Mouse (Mus musculus) G1E (cell line): ENCODE data around the gene Tbck. TPM values are rescaled to one million over a fixed set of nuclear protein-coding genes. Genes with fewer than 3 reads are reported as not detected.

ENCODE experiments used
- ATAC-seq: 2 replicates; pipeline ENCODE4 v1.8.0; 2016; ENCODE audit warnings: mild to moderate bottlenecking; ENCODE audit not compliant: insufficient number of reproducible peaks, poor library complexity, low FRiP score, severe bottlenecking; ENCODE audit errors: extremely low read depth
- DNase-seq: peaks from one replicate; pipeline ENCODE4 v3.0.0; 2012; ENCODE audit warnings: low spot score
- H3K27me3 ChIP-seq: 2 replicates; pipeline ENCODE4 v1.6.1; 2012; ENCODE audit warnings: mild to moderate bottlenecking, low read length, inconsistent platforms; ENCODE audit not compliant: insufficient read depth
- H3K36me3 ChIP-seq: replicated peaks from 2 replicates; pipeline ENCODE3; 2012; ENCODE audit warnings: mild to moderate bottlenecking, inconsistent platforms
- H3K4me1 ChIP-seq: 2 replicates; pipeline ENCODE4 v1.6.1; 2012; ENCODE audit warnings: low read depth, low read length, inconsistent platforms, mixed read lengths; ENCODE audit not compliant: insufficient read depth
- H3K4me3 ChIP-seq: 2 replicates; pipeline ENCODE4 v1.5.1; 2012; ENCODE audit warnings: low read depth, mild to moderate bottlenecking, inconsistent platforms, low read length, moderate library complexity, mixed read lengths
- H3K9me3 ChIP-seq: replicated peaks from 2 replicates; pipeline ENCODE4 v1.6.1; 2012; ENCODE audit warnings: inconsistent platforms
- CTCF ChIP-seq: IDR thresholded peaks from 2 replicates; pipeline ENCODE4 v1.5.1; 2012; ENCODE audit warnings: low read depth, low read length, inconsistent platforms, mixed read lengths
- GATA1 ChIP-seq: IDR thresholded peaks from 2 replicates; pipeline ENCODE4 v1.6.1; 2012; ENCODE audit warnings: borderline replicate concordance, low read length, inconsistent platforms, mixed read lengths
- GATA2 ChIP-seq: IDR thresholded peaks from 2 replicates; pipeline ENCODE4 v1.6.1; 2012; ENCODE audit warnings: low read depth, low read length, inconsistent platforms, borderline replicate concordance
- POLR2AphosphoS5 ChIP-seq: IDR thresholded peaks from 2 replicates; pipeline ENCODE4 v1.6.1; 2012; ENCODE audit warnings: low read depth, low read length, inconsistent platforms; ENCODE audit not compliant: insufficient replicate concordance
- TAL1 ChIP-seq: conservative IDR thresholded peaks from 2 replicates; pipeline ENCODE4 v1.6.1; 2012; ENCODE audit warnings: low read depth, low read length, inconsistent platforms, mixed read lengths
- polyA plus RNA-seq: library from polyadenylated mRNA; stranded (reverse); fragments of >175 nt; gene quantifications from 2 replicates; pipeline ENCODE4 v1.2.3, GENCODE M21; 2012
- total RNA-seq, 2 experiments: library from RNA; stranded (forward) in 1 of 2; stranded (reverse) in 1 of 2; fragments of 200-1000 nt in 1 of 2; fragments of >200 nt in 1 of 2; fragmentation: Nextera tagmentation in 1 of 2; gene quantifications; 2 replicates each; pipeline ENCODE4 v1.2.3; 2014 to 2017

Tbck gene
- total RNA-seq (2014; fragmentation: Nextera tagmentation) (32.0 and 33.2 TPM in 2 replicates), total RNA-seq (2017) (19.1 and 22.9 TPM in 2 replicates), polyA plus RNA-seq (3.3 and 3.7 TPM in 2 replicates)

- TF ChIP-seq POLR2AphosphoS5: no peak
- no peak for TF ChIP-seq GATA2
- TF ChIP-seq CTCF: no peak
- TF ChIP-seq GATA1: no peak
- TF ChIP-seq TAL1: no peak
- H3K27me3 ChIP-seq: no peaks in the 10 kb centered on the region
- peak within 1 kb of the TSS; percentile 94 for H3K4me3 ChIP-seq
- peak; percentile 72 for DNase-seq
- ATAC-seq: peak; percentile 90
- no peaks in the 10 kb centered on the region for H3K9me3 ChIP-seq
- H3K4me1 ChIP-seq: peaks cover 18% of the 10 kb centered on the region
- H3K36me3 ChIP-seq: peaks cover 24% of the 10 kb centered on the region
Observed at GRCm38 (mm10) chr3:132683447-132684230, at the start of gene Tbck. Gene Tbck (plus strand): TSS chr3:132684144.

- Histone ChIP-seq H3K36me3 (no peaks in the 10 kb centered on the region), H3K4me1 (no peaks in the 10 kb centered on the region), H3K27me3 (no peaks in the 10 kb centered on the region; the same call in 1 of the 2 replicates), H3K4me3 (no peak overlapping the region), H3K9me3 (no peaks in the 10 kb centered on the region)
- TF ChIP-seq POLR2AphosphoS5 (no peak), GATA2 (no peak), GATA1 (no peak), TAL1 (no peak), CTCF (no peak)
- no peak for DNase-seq
- no peak for ATAC-seq
Observed at GRCm38 (mm10) chr3:132637080-132637479, 46.9 kb upstream of the Tbck start.

- H3K4me3 ChIP-seq: no peak overlapping the region
- TF ChIP-seq TAL1 (no peak), GATA2 (no peak), GATA1 (no peak), POLR2AphosphoS5 (no peak), CTCF (no peak)
- no peaks in the 10 kb centered on the region for H3K4me1 ChIP-seq
- no peaks in the 10 kb centered on the region for H3K36me3 ChIP-seq
- no peaks in the 10 kb centered on the region for H3K9me3 ChIP-seq
- ATAC-seq (no peak), DNase-seq (no peak)
- H3K27me3 ChIP-seq: no peaks in the 10 kb centered on the region
Observed at GRCm38 (mm10) chr3:132644071-132644470, 39.9 kb upstream of the Tbck start.

- Histone ChIP-seq H3K4me1 (no peaks in the 10 kb centered on the region), H3K36me3 (no peaks in the 10 kb centered on the region), H3K9me3 (no peaks in the 10 kb centered on the region), H3K4me3 (no peak overlapping the region), H3K27me3 (no peaks in the 10 kb centered on the region)
- ATAC-seq (no peak), DNase-seq (no peak)
- TF ChIP-seq CTCF: no peak
- no peak for TF ChIP-seq TAL1
- TF ChIP-seq GATA2: no peak
- TF ChIP-seq GATA1: no peak
- no peak for TF ChIP-seq POLR2AphosphoS5
Observed at GRCm38 (mm10) chr3:132646814-132647213, 37.1 kb upstream of the Tbck start.

GRCm38 (mm10) chr3:132649368-132649767 is 34.6 kb upstream of the Tbck start:
- no peak overlapping the region for H3K4me3 ChIP-seq
- TF ChIP-seq TAL1 (no peak), GATA1 (no peak), GATA2 (no peak), POLR2AphosphoS5 (no peak), CTCF (no peak)
- H3K27me3 ChIP-seq: no peaks in the 10 kb centered on the region
- DNase-seq (no peak), ATAC-seq (no peak)
- no peaks in the 10 kb centered on the region for H3K9me3 ChIP-seq
- no peaks in the 10 kb centered on the region for H3K4me1 ChIP-seq
- no peaks in the 10 kb centered on the region for H3K36me3 ChIP-seq

- Histone ChIP-seq H3K36me3 (no peaks in the 10 kb centered on the region), H3K4me3 (no peak overlapping the region), H3K27me3 (no peaks in the 10 kb centered on the region), H3K4me1 (no peaks in the 10 kb centered on the region), H3K9me3 (no peaks in the 10 kb centered on the region)
- no peak for TF ChIP-seq TAL1
- no peak for TF ChIP-seq GATA2
- TF ChIP-seq POLR2AphosphoS5: no peak
- TF ChIP-seq GATA1: no peak
- no peak for TF ChIP-seq CTCF
- ATAC-seq (no peak), DNase-seq (no peak)
Observed at GRCm38 (mm10) chr3:132650191-132650590, 33.8 kb upstream of the Tbck start.
